In genomic region chr19:29930296-29930695, GRCm38 (mm10) we compare ENCODE assay signal across 9 mouse cellular contexts. TPM values are rescaled to one million over a fixed set of nuclear protein-coding genes. Genes with fewer than 3 reads are reported as not detected.
DNase-seq lines count a peak whose midpoint lies in the region; ATAC-seq and TF ChIP-seq lines count a peak whose summit lies in the region.
"Had no signal": no experiment of that assay in that cellular context is flagged by ENCODE, and none has a peak within 500 bp of the region (broad histone marks: within the 10 kb centered on the region; RNA-seq: fewer than 3 reads in every experiment).

No protein-coding gene starts in this region.

- no peaks in the 10 kb centered on the region for H3K36me3 ChIP-seq in kidney, embryonic 16.5 days (ENCODE audit: insufficient read depth, low read length)
- H3K36me3 ChIP-seq in midbrain, embryonic 16.5 days (ENCODE audit: control insufficient read depth, insufficient read depth, low read length): no peaks in the 10 kb centered on the region
- H3K36me3 ChIP-seq: midbrain, embryonic 10.5 days had no signal

- DNase-seq in kidney, postnatal 14 days: peak; percentile 48
- DNase-seq in gastrocnemius, adult 8-10 months (ENCODE audit: low spot score in 2 of 2): peak; percentile 71 to 74
- peak; percentile 72 for DNase-seq in lung, adult 2 months
- peak; percentile 60 for DNase-seq in urinary bladder, postnatal 25 days (ENCODE audit: low spot score)
- no peak for DNase-seq in spleen, adult 12 weeks (ENCODE audit: low spot score)

- TF ChIP-seq POLR2A in lung, adult 2 months (IDR thresholded peaks at IDR 0.05; ENCODE audit: borderline replicate concordance, extremely low read depth, low read depth, low read length): no peak

- TF ChIP-seq CTCF in lung, adult 2 months (IDR thresholded peaks at IDR 0.05; ENCODE audit: insufficient read depth, low read length): no peak

- no peak overlapping the region for H3K4me2 ChIP-seq in kidney, embryonic 16.5 days (replicated peaks; ENCODE audit: low read depth, low read length)
- H3K4me2 ChIP-seq in midbrain, embryonic 16.5 days (ENCODE audit: low read length): no peak overlapping the region

- H3K4me1 ChIP-seq in kidney, embryonic 16.5 days (ENCODE audit: insufficient read depth, low read length): peaks cover 32% of the 10 kb centered on the region
- no peaks in the 10 kb centered on the region; the same call in 1 of the 2 replicates for H3K4me1 ChIP-seq in lung, adult 2 months (ENCODE audit: control insufficient read depth, insufficient read depth, low read length)
- H3K4me1 ChIP-seq in midbrain, embryonic 16.5 days (ENCODE audit: control insufficient read depth, insufficient read depth, low read length): no peaks in the 10 kb centered on the region
- H3K4me1 ChIP-seq: midbrain, embryonic 10.5 days had no signal

- no peak for ATAC-seq in kidney, embryonic 16.5 days (ENCODE audit: low FRiP score, low TSS enrichment)
- ATAC-seq in midbrain, embryonic 16.5 days: no peak
- no peak for ATAC-seq in cerebellum, adult (ENCODE audit: insufficient number of reproducible peaks, low FRiP score, low TSS enrichment)

- H3K4me3 ChIP-seq in kidney, embryonic 16.5 days (ENCODE audit: low read length): no peak overlapping the region
- no peak overlapping the region for H3K4me3 ChIP-seq in lung, adult 2 months (replicated peaks; ENCODE audit: extremely low read depth, low read depth, low read length)
- H3K4me3 ChIP-seq in midbrain, embryonic 16.5 days (ENCODE audit: low read depth, low read length): no peak overlapping the region
- H3K4me3 ChIP-seq: midbrain, embryonic 10.5 days had no signal

- H3K9me3 ChIP-seq in kidney, embryonic 16.5 days (ENCODE audit: low read length): no peaks in the 10 kb centered on the region
- no peaks in the 10 kb centered on the region for H3K9me3 ChIP-seq in midbrain, embryonic 16.5 days (replicated peaks; ENCODE audit: control insufficient read depth, low read length, poor library complexity, severe bottlenecking)
- H3K9me3 ChIP-seq: midbrain, embryonic 10.5 days had no signal

- H3K27ac ChIP-seq in kidney, embryonic 16.5 days (ENCODE audit: low read length): no peak overlapping the region
- no peak overlapping the region for H3K27ac ChIP-seq in midbrain, embryonic 16.5 days (ENCODE audit: low read length)
- H3K27ac ChIP-seq: midbrain, embryonic 10.5 days had no signal

- H3K9ac ChIP-seq in kidney, embryonic 16.5 days (replicated peaks; ENCODE audit: low read length): no peak overlapping the region
- H3K9ac ChIP-seq in midbrain, embryonic 16.5 days (ENCODE audit: low read depth, low read length): no peak overlapping the region

- H3K27me3 ChIP-seq in kidney, embryonic 16.5 days (ENCODE audit: insufficient read depth, low read length): no peaks in the 10 kb centered on the region
- H3K27me3 ChIP-seq in midbrain, embryonic 16.5 days (ENCODE audit: control insufficient read depth, insufficient read depth, low read depth, low read length): no peaks in the 10 kb centered on the region

- 33% methylated on average over 5 of the region's 5 CpGs for WGBS in kidney, embryonic 16.5 days
- WGBS in lung, adult 2 months: 45% methylated on average over 5 of the region's 5 CpGs
- WGBS in midbrain, embryonic 16.5 days: 85% methylated on average over 5 of the region's 5 CpGs

RNA-seq across cellular contexts. Expression of gene Il33, which starts 5.4 kb away (rescaled TPM):
- polyA plus RNA-seq in kidney, embryonic 16.5 days (2015; fragmentation: Nextera tagmentation; extraction: Ambion mirVana): 48.1 and 48.3 TPM in 2 replicates
- 1 to 10 TPM; 3.3 to 6.4 (median 5.3) TPM for total RNA-seq in gastrocnemius, adult 8-10 months (2022)
- polyA plus RNA-seq in lung, adult 2 months (2012; rRNA removed): 28.6 and 45.4 TPM in 2 replicates
- 0.97 and 2.8 TPM in 2 replicates for polyA plus RNA-seq in midbrain, embryonic 16.5 days (2015; fragmentation: Nextera tagmentation; extraction: Ambion mirVana)
